Mouse (Mus musculus) kidney, embryonic 14.5 days (tissue): Measurements from ENCODE around the gene Knstrn. TPM values are rescaled to one million over a fixed set of nuclear protein-coding genes. Genes with fewer than 3 reads are reported as not detected.
A peak's percentile ranks its signal among the peaks of the same experiment; 100 is the strongest.

Experiments
- ATAC-seq: fragments of 200-750 bp; cut with Nextera tagmentation; 2 replicates; pipeline ENCODE4 v1.8.0; 2017; ENCODE audit warnings: moderate number of reproducible peaks, mild to moderate bottlenecking, moderate TSS enrichment, moderate library complexity; ENCODE audit not compliant: low FRiP score, low TSS enrichment
- H3K27ac ChIP-seq: fragments of 300-500 bp; sonication (generic); 2 replicates; pipeline ENCODE4 v1.5.1; 2014; ENCODE audit warnings: low read depth, mild to moderate bottlenecking, low read length, moderate library complexity, mixed read lengths
- H3K27me3 ChIP-seq: fragments of 300-500 bp; sonication (generic); 2 replicates; pipeline ENCODE4 v1.6.1; 2014; ENCODE audit warnings: mild to moderate bottlenecking, low read length; ENCODE audit not compliant: control insufficient read depth, insufficient read depth
- H3K36me3 ChIP-seq: fragments of 300-500 bp; sonication (generic); 2 replicates; pipeline ENCODE4 v1.6.1; 2014; ENCODE audit warnings: low read length, mixed read lengths; ENCODE audit not compliant: control insufficient read depth, insufficient read depth
- H3K4me1 ChIP-seq: fragments of 300-500 bp; sonication (generic); 2 replicates; pipeline ENCODE4 v1.6.1; 2014; ENCODE audit warnings: low read length, mixed read lengths; ENCODE audit not compliant: control insufficient read depth, insufficient read depth
- H3K4me2 ChIP-seq: fragments of 300-500 bp; sonication (generic); replicated peaks from 2 replicates; pipeline ENCODE4 v1.6.1; 2014; ENCODE audit warnings: low read depth, mild to moderate bottlenecking, low read length
- H3K4me3 ChIP-seq: fragments of 300-500 bp; sonication (generic); 2 replicates; pipeline ENCODE4 v1.5.1; 2014; ENCODE audit warnings: mild to moderate bottlenecking, low read length
- H3K9ac ChIP-seq: fragments of 300-500 bp; sonication (generic); 2 replicates; pipeline ENCODE4 v1.6.1; 2014; ENCODE audit warnings: low read depth, mild to moderate bottlenecking, low read length, moderate library complexity
- H3K9me3 ChIP-seq: fragments of 300-500 bp; sonication (generic); 2 replicates; pipeline ENCODE4 v1.6.1; 2016; ENCODE audit warnings: low read length; ENCODE audit not compliant: control insufficient read depth
- WGBS: fragments of 180-500 bp; shearing (Covaris S2); extraction: QIAGEN DNeasy Blood & Tissue Kit; methylation state at CpG from one replicate; pipeline ENCODE4 v1.1.7; 2014; 5-methylcytosine and 5-hydroxymethylcytosine counted together
- polyA plus RNA-seq: library from polyadenylated mRNA; unstranded; fragments of >200 nt; fragmentation: Nextera tagmentation; extraction: Ambion mirVana; gene quantifications from 2 replicates; pipeline ENCODE4 v1.2.1, GENCODE M21; 2014

The Knstrn gene
- polyA plus RNA-seq, 1 experiment from 2014 or later = 134 TPM

DNA sequence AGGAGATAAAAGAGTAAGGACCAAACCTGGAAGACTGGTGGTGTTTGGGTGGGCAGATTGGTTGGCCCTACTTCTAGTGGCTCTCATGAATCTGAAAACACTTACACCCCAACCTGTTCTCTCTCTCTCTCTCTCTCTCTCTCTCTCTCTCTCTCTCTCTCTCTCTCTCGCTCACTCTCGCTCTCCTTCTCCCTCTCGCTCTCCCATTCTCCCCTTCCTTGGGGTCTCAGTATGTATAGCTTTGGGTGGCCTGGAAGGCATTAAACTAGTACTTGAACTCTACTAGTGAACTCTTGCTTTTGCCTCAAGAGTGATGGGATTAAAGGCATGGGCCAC lies 48.5 kb downstream of the Knstrn start:
- no peak for ATAC-seq
- Histone ChIP-seq H3K27me3 (no peaks in the 10 kb centered on the region), H3K9ac (peak overlapping the region; percentile 61), H3K4me1 (peaks cover 5% of the 10 kb centered on the region; the same call in 1 of the 2 replicates), H3K4me2 (peak overlapping the region; percentile 74), H3K9me3 (no peaks in the 10 kb centered on the region), H3K4me3 (peak overlapping the region; percentile 54), H3K27ac (no peak overlapping the region), H3K36me3 (no peaks in the 10 kb centered on the region)
- 19% methylated on average over 3 of the region's 3 CpGs for WGBS

GRCm38 (mm10) chr2:118870601-118871000 lies 56.8 kb downstream of the Knstrn start:
- H3K4me3 ChIP-seq = no peak overlapping the region
- no peaks in the 10 kb centered on the region for H3K9me3 ChIP-seq
- no peaks in the 10 kb centered on the region for H3K4me1 ChIP-seq
- H3K27me3 ChIP-seq = no peaks in the 10 kb centered on the region
- no peak for ATAC-seq
- no peak overlapping the region for H3K4me2 ChIP-seq
- WGBS = 94% methylated on average over 3 of the region's 3 CpGs
- H3K27ac ChIP-seq = no peak overlapping the region
- no peak overlapping the region for H3K9ac ChIP-seq
- peaks cover 38% of the 10 kb centered on the region for H3K36me3 ChIP-seq

DNA sequence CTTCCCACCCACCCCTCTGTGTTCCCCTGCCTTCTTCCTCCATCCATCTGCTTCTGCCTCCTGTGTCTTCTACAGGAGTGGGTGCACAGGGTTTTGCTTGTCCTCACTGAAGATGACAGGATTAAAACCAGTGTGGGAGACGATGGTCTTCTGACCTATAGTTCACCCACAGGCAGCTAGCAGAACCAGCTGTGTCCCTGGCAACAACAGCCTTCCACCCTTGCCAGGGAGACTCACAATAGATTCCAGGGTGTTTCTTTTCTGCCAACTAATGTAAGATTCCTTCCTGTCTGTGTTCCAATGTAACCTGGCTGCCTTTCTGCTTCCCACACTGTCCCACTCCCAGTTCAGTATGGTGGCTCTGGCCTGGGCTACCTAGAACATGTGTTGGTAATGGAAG lies 57.2 kb downstream of the Knstrn start:
- ATAC-seq = no peak
- H3K4me1 ChIP-seq = no peaks in the 10 kb centered on the region
- H3K36me3 ChIP-seq = peaks cover 39% of the 10 kb centered on the region
- H3K27ac ChIP-seq = no peak overlapping the region
- H3K4me3 ChIP-seq = no peak overlapping the region
- no peaks in the 10 kb centered on the region for H3K9me3 ChIP-seq
- H3K27me3 ChIP-seq = no peaks in the 10 kb centered on the region
- WGBS = 95% methylated on average over 1 of the region's 1 CpGs
- no peak overlapping the region for H3K9ac ChIP-seq
- no peak overlapping the region for H3K4me2 ChIP-seq

DNA sequence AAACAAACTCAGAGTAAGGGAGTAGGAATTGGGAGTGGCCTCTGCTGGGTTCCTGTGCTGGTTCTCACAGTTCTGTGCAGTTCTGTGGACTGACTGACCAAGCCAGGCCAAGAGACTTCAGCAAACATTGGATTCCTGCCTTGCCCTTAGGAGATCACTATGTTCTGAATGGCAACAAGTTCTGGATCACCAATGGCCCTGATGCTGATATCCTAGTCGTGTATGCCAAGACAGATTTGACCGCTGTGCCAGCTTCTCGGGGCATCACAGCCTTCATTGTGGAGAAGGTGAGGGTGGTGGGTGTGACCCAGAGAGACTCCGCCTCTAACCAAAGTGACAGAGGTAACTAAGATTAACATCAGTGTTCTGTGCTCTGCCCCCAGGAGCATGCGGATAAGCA lies 59.2 kb downstream of the Knstrn start:
- WGBS = 91% methylated on average over 5 of the region's 5 CpGs
- Histone ChIP-seq H3K27me3 (no peaks in the 10 kb centered on the region), H3K36me3 (peaks cover 55% of the 10 kb centered on the region), H3K4me1 (no peaks in the 10 kb centered on the region), H3K9me3 (no peaks in the 10 kb centered on the region), H3K9ac (no peak overlapping the region), H3K4me2 (no peak overlapping the region), H3K27ac (no peak overlapping the region), H3K4me3 (no peak overlapping the region)
- no peak for ATAC-seq

GRCm38 (mm10) chr2:118873890-118874430 lies 60.2 kb downstream of the Knstrn start:
- Histone ChIP-seq H3K9ac (no peak overlapping the region), H3K9me3 (no peaks in the 10 kb centered on the region), H3K27me3 (no peaks in the 10 kb centered on the region), H3K4me2 (no peak overlapping the region), H3K4me1 (no peaks in the 10 kb centered on the region), H3K36me3 (peaks cover 56% of the 10 kb centered on the region), H3K4me3 (no peak overlapping the region), H3K27ac (no peak overlapping the region)
- ATAC-seq = no peak
- 84% methylated on average over 6 of the region's 6 CpGs for WGBS

- no peak; the same call in 1 of the 2 replicates for ATAC-seq
- peaks cover 51% of the 10 kb centered on the region for H3K36me3 ChIP-seq
These were observed 61.5 kb downstream of the Knstrn start for GRCm38 (mm10) chr2:118875316-118875715.

DNA sequence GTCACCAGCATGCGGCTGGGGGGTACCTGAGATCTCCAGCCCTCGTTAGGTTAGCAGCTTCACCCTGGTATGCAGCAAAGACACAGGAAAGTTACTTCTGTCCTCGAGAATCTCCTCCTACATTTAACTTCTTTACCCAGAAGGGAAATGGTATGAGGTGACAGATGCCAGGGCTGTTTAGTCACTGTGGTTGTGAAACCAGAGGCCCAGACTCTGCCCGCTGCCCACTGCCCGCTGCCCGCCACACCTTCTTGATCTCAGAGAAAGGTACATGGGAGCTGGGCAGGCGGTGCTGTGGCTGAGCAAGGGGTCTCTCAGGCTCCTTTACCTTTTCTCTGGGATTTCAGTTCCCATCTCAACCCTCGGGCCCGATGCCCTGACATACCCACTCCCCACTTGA lies 62.6 kb downstream of the Knstrn start:
- Histone ChIP-seq H3K9ac (no peak overlapping the region), H3K27ac (no peak overlapping the region), H3K4me3 (no peak overlapping the region), H3K4me1 (no peaks in the 10 kb centered on the region), H3K27me3 (no peaks in the 10 kb centered on the region), H3K36me3 (peaks cover 40% of the 10 kb centered on the region), H3K4me2 (no peak overlapping the region), H3K9me3 (no peaks in the 10 kb centered on the region)
- no peak for ATAC-seq
- WGBS = 97% methylated on average over 9 of the region's 9 CpGs

More at GRCm38 (mm10) chr2:118875316-118875715, 61.5 kb downstream of the Knstrn start:
- H3K4me2 ChIP-seq = no peak overlapping the region
- 93% methylated on average over 8 of the region's 8 CpGs for WGBS
- H3K4me1 ChIP-seq = no peaks in the 10 kb centered on the region
- H3K4me3 ChIP-seq = no peak overlapping the region
- no peaks in the 10 kb centered on the region for H3K9me3 ChIP-seq
- no peak overlapping the region for H3K27ac ChIP-seq
- H3K27me3 ChIP-seq = no peaks in the 10 kb centered on the region
- no peak overlapping the region for H3K9ac ChIP-seq

GRCm38 (mm10) chr2:118881019-118881418 lies 67.2 kb downstream of the Knstrn start:
- H3K4me1 ChIP-seq = no peaks in the 10 kb centered on the region
- H3K9ac ChIP-seq = no peak overlapping the region
- 85% methylated on average over 4 of the region's 4 CpGs for WGBS
- no peak overlapping the region for H3K4me3 ChIP-seq
- peaks cover 6% of the 10 kb centered on the region; the same call in 1 of the 2 replicates for H3K27me3 ChIP-seq
- H3K36me3 ChIP-seq = peaks cover 17% of the 10 kb centered on the region
- no peak overlapping the region for H3K27ac ChIP-seq
- no peak for ATAC-seq
- no peak overlapping the region for H3K4me2 ChIP-seq
- H3K9me3 ChIP-seq = no peaks in the 10 kb centered on the region

DNA sequence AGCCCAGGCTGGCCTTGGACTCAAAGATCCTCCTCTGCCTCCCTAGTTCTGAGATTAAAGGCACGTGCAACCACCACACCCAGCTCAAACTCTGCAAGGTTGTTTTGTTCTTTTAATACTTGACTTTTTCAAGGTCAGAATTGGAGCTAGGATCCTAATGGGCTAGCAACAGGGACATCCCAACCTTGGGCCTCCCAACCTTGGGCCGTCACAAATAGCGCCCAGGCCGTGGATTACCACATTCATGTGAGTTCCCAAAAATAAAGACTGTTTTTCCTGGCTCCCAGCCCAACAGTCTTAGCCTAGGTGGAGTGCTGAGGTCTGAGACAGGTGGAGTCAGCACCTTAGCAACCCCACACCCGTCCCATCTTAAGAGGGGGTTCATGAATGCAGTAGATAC lies 68.2 kb downstream of the Knstrn start:
- 81% methylated on average over 5 of the region's 5 CpGs for WGBS
- no peak overlapping the region for H3K9ac ChIP-seq
- no peak overlapping the region for H3K4me2 ChIP-seq
- H3K36me3 ChIP-seq = peaks cover 9% of the 10 kb centered on the region; the same call in 1 of the 2 replicates
- no peaks in the 10 kb centered on the region for H3K9me3 ChIP-seq
- no peak overlapping the region for H3K27ac ChIP-seq
- no peaks in the 10 kb centered on the region for H3K4me1 ChIP-seq
- ATAC-seq = no peak
- H3K27me3 ChIP-seq = peaks cover 6% of the 10 kb centered on the region; the same call in 1 of the 2 replicates
- no peak overlapping the region for H3K4me3 ChIP-seq
